Mouse (Mus musculus) heart, postnatal 10 days (tissue): ENCODE data around the gene Olfr905. TPM values are rescaled to one million over a fixed set of nuclear protein-coding genes. Genes with fewer than 3 reads are reported as not detected.

Source experiments
- DNase-seq, 2 experiments: peaks; one replicate each; pipeline ENCODE4 v3.0.0; 2021
- intact Hi-C: fragments of 180-260 bp; cut with DNase I; formaldehyde crosslinking; loops from one replicate; pipeline ENCODE4 v1.15.1; 2025
- total RNA-seq, 2 experiments: library from RNA; stranded (reverse); gene quantifications; 2 replicates each; pipeline ENCODE4 v1.2.3; 2021

The Olfr905 gene
- not detected for total RNA-seq

- intact Hi-C loops = no loop called here
These were observed at the start of gene Olfr905 for GRCm38 (mm10) chr9:38470807-38471206. TSS of gene Olfr905 (plus strand) at chr9:38471107.

GRCm38 (mm10) chr9:38423801-38424200, 47.1 kb upstream of the Olfr905 start:
- DNase-seq = no peak
- intact Hi-C loops = no loop called here

More at GRCm38 (mm10) chr9:38470807-38471206, at the start of gene Olfr905:
- no peak for DNase-seq

GRCm38 (mm10) chr9:38427026-38427425, 43.9 kb upstream of the Olfr905 start:
- no peak for DNase-seq
- intact Hi-C loops = no loop called here

GRCm38 (mm10) chr9:38429155-38429554, 41.8 kb upstream of the Olfr905 start, which contains the start of gene Olfr901:
TSS of gene Olfr901 (plus strand) at chr9:38429455.
- no peak for DNase-seq
- intact Hi-C loops = no loop called here

- intact Hi-C loops = no loop called here
- no peak for DNase-seq
These were observed 23.6 kb upstream of the Olfr905 start, which contains the start of gene Olfr902 for GRCm38 (mm10) chr9:38447352-38447751. TSS of gene Olfr902 (plus strand) at chr9:38447652.

- intact Hi-C loops = no loop called here
- DNase-seq = no peak
These were observed 8.1 kb upstream of the Olfr905 start, which contains the start of gene Olfr904 for GRCm38 (mm10) chr9:38462844-38463243. TSS of gene Olfr904 (plus strand) at chr9:38463144.

GRCm38 (mm10) chr9:38486785-38487184, 15.9 kb downstream of the Olfr905 start, which contains the start of gene Olfr906:
TSS of gene Olfr906 (plus strand) at chr9:38487085.
- DNase-seq = no peak
- intact Hi-C loops = no loop called here

GRCm38 (mm10) chr9:38495501-38495900, 24.6 kb downstream of the Olfr905 start, which contains the start of gene Olfr907:
TSS of gene Olfr907 (plus strand) at chr9:38495801.
- intact Hi-C loops = no loop called here
- DNase-seq = no peak

GRCm38 (mm10) chr9:38512353-38512752, 41.4 kb downstream of the Olfr905 start:
- DNase-seq = no peak
- intact Hi-C loops = no loop called here

GRCm38 (mm10) chr9:38521280-38521679, 50.4 kb downstream of the Olfr905 start, which contains the start of gene Olfr911-ps1:
TSS of gene Olfr911-ps1 (plus strand) at chr9:38521580.
- intact Hi-C loops = no loop called here
- no peak for DNase-seq

Other genes with a start within 250 kb of the Olfr905 start
- gene Olfr143, start 218.3 kb upstream of the Olfr905 start, total RNA-seq = not detected
- gene Olfr895, start 203.3 kb upstream of the Olfr905 start, total RNA-seq = not detected
- not detected for gene Olfr896-ps1, start 180.0 kb upstream of the Olfr905 start, total RNA-seq
- not detected for gene Olfr25, start 142.0 kb upstream of the Olfr905 start, total RNA-seq
- gene Olfr898, start 122.7 kb upstream of the Olfr905 start, total RNA-seq = not detected
- gene Olfr250, start 104.2 kb upstream of the Olfr905 start, total RNA-seq = not detected
- gene Olfr251, start 94.0 kb upstream of the Olfr905 start, total RNA-seq = not detected
- gene Olfr147, start 69.4 kb upstream of the Olfr905 start, total RNA-seq = not detected
- not detected for gene Olfr901, start 41.7 kb upstream of the Olfr905 start, total RNA-seq
- gene Olfr902, start 23.5 kb upstream of the Olfr905 start, total RNA-seq = not detected
- not detected for gene Olfr904, start 8.0 kb upstream of the Olfr905 start, total RNA-seq
- gene Olfr906, start 16.0 kb downstream of the Olfr905 start, total RNA-seq = not detected
- gene Olfr907, start 24.7 kb downstream of the Olfr905 start, total RNA-seq = not detected
- not detected for gene Olfr911-ps1, start 50.5 kb downstream of the Olfr905 start, total RNA-seq
- not detected for gene Olfr910, start 66.7 kb downstream of the Olfr905 start, total RNA-seq
- not detected for gene Olfr912, start 109.1 kb downstream of the Olfr905 start, total RNA-seq
- gene Olfr913, start 121.7 kb downstream of the Olfr905 start, total RNA-seq = not detected
- gene Olfr914, start 134.0 kb downstream of the Olfr905 start, total RNA-seq = not detected
- gene Olfr916, start 188.8 kb downstream of the Olfr905 start, total RNA-seq = not detected
- not detected for gene Olfr917, start 194.7 kb downstream of the Olfr905 start, total RNA-seq
- gene Olfr918, start 203.5 kb downstream of the Olfr905 start, total RNA-seq = not detected
- gene Olfr919, start 232.6 kb downstream of the Olfr905 start, total RNA-seq = not detected
- 10 to 100 TPM; 29.9 to 34.3 TPM for gene Vwa5a, start 247.2 kb downstream of the Olfr905 start, total RNA-seq